Mouse (Mus musculus) CH12.LX (cell line): ENCODE data around the gene Gm21915. TPM values are rescaled to one million over a fixed set of nuclear protein-coding genes. Genes with fewer than 3 reads are reported as not detected.

ENCODE experiments used
- DNase-seq: peaks from one replicate; pipeline ENCODE4 v3.0.0-alpha.2; 2013; ENCODE audit errors: extremely low read depth
- H3K27ac ChIP-seq: 2 replicates; pipeline ENCODE4 v1.5.1; 2012; ENCODE audit warnings: low read depth, mild to moderate bottlenecking, control low read depth, moderate library complexity; ENCODE audit not compliant: insufficient read depth
- H3K27me3 ChIP-seq: replicated peaks from 2 replicates; pipeline ENCODE3; 2012; ENCODE audit warnings: inconsistent platforms
- H3K36me3 ChIP-seq, 2 experiments: replicated peaks in 1 of 2; 2 replicates each; pipeline versions ENCODE3 to v1.6.1; 2012; ENCODE audit warnings: inconsistent platforms in 1 of 2, low read length in 1 of 2, mild to moderate bottlenecking in 1 of 2, mixed read lengths in 1 of 2, moderate library complexity in 1 of 2; ENCODE audit not compliant: control insufficient read depth in 1 of 2, insufficient read depth in 1 of 2
- H3K4me1 ChIP-seq, 2 experiments: 2 replicates each; pipeline ENCODE4 v1.6.1; 2012; ENCODE audit warnings: inconsistent platforms in 1 of 2, moderate library complexity in 1 of 2; ENCODE audit not compliant: insufficient read depth in 2 of 2, control insufficient read depth in 1 of 2
- H3K4me2 ChIP-seq: 2 replicates; pipeline ENCODE4 v1.6.1; 2012; ENCODE audit warnings: low read depth, mild to moderate bottlenecking, control low read depth; ENCODE audit not compliant: poor library complexity, insufficient read depth, severe bottlenecking
- H3K4me3 ChIP-seq, 3 experiments: fragments of 150-350 bp in 1 of 3; sonication (generic) in 1 of 3; replicated peaks in 1 of 3; 2 replicates each; pipeline versions ENCODE3 to v1.5.1; 2011 to 2012; ENCODE audit warnings: low read depth in 2 of 3, low read length in 2 of 3, mild to moderate bottlenecking in 2 of 3, moderate library complexity in 2 of 3, control low read depth in 1 of 3, improper control_type of control experiment in 1 of 3, inconsistent platforms in 1 of 3, mixed read lengths in 1 of 3; ENCODE audit not compliant: poor library complexity in 1 of 3
- H3K79me2 ChIP-seq: replicated peaks from 2 replicates; pipeline ENCODE4 v1.6.1; 2012; ENCODE audit warnings: mild to moderate bottlenecking, moderate library complexity; ENCODE audit not compliant: control insufficient read depth, poor library complexity, insufficient read depth, severe bottlenecking; ENCODE audit errors: extremely low read depth
- H3K9ac ChIP-seq: 2 replicates; pipeline ENCODE4 v1.6.1; 2012; ENCODE audit warnings: low read depth, mild to moderate bottlenecking, control low read depth, moderate library complexity; ENCODE audit not compliant: insufficient read depth
- H3K9me3 ChIP-seq: replicated peaks from 2 replicates; pipeline ENCODE3; 2012; ENCODE audit warnings: low read length, inconsistent platforms, mixed read lengths
- BHLHE40 ChIP-seq: IDR thresholded peaks from 2 replicates; pipeline ENCODE4 v1.6.1; 2011; ENCODE audit warnings: mild to moderate bottlenecking, low read depth, low read length, improper control_type of control experiment
- CHD2 ChIP-seq: IDR thresholded peaks from 2 replicates; pipeline ENCODE4 v1.6.1; 2011; ENCODE audit warnings: low read length, improper control_type of control experiment
- CTCF ChIP-seq, 2 experiments: IDR thresholded peaks in 1 of 2; conservative IDR thresholded peaks in 1 of 2; 2 replicates each; pipeline ENCODE4 v1.5.1; 2011 to 2012; ENCODE audit warnings: low read depth in 2 of 2, low read length in 2 of 2, improper control_type of control experiment in 1 of 2, inconsistent platforms in 1 of 2, mild to moderate bottlenecking in 1 of 2, moderate library complexity in 1 of 2
- EP300 ChIP-seq: IDR thresholded peaks from 2 replicates; pipeline ENCODE4 v1.6.1; 2011; ENCODE audit warnings: low read length, improper control_type of control experiment
- ETS1 ChIP-seq: conservative IDR thresholded peaks from 2 replicates; pipeline ENCODE4 v1.6.1; 2012; ENCODE audit warnings: low read depth, mild to moderate bottlenecking, inconsistent platforms, low read length, improper control_type of control experiment, moderate library complexity
- JUN ChIP-seq: IDR thresholded peaks from 2 replicates; pipeline ENCODE4 v1.6.1; 2011; ENCODE audit warnings: low read depth, mild to moderate bottlenecking, low read length, improper control_type of control experiment, moderate library complexity; ENCODE audit not compliant: insufficient read depth
- MAFK ChIP-seq: IDR thresholded peaks from 2 replicates; pipeline ENCODE4 v1.6.1; 2011; ENCODE audit warnings: low read length, improper control_type of control experiment; ENCODE audit not compliant: insufficient replicate concordance
- MEF2A ChIP-seq: IDR thresholded peaks from 2 replicates; pipeline ENCODE4 v1.6.1; 2014; ENCODE audit warnings: low read depth, mild to moderate bottlenecking, inconsistent platforms, low read length, improper control_type of control experiment, borderline replicate concordance
- MYC ChIP-seq: IDR thresholded peaks from 2 replicates; pipeline ENCODE4 v1.6.1; 2011; ENCODE audit warnings: low read depth, mild to moderate bottlenecking, improper control_type of control experiment, low read length
- NELFE ChIP-seq: IDR thresholded peaks from 2 replicates; pipeline ENCODE4 v1.6.1; 2011; ENCODE audit warnings: low read depth, low read length, improper control_type of control experiment
- RAD21 ChIP-seq: IDR thresholded peaks from 2 replicates; pipeline ENCODE4 v1.6.1; 2011; ENCODE audit warnings: low read depth, mild to moderate bottlenecking, low read length, improper control_type of control experiment, moderate library complexity
- TBP ChIP-seq: conservative IDR thresholded peaks from 2 replicates; pipeline ENCODE4 v1.6.1; 2011; ENCODE audit warnings: low read depth, low read length, improper control_type of control experiment
- USF2 ChIP-seq: conservative IDR thresholded peaks from 2 replicates; pipeline ENCODE4 v1.6.1; 2011; ENCODE audit warnings: low read depth, low read length, improper control_type of control experiment
- ZMIZ1 ChIP-seq: IDR thresholded peaks from 2 replicates; pipeline ENCODE4 v1.6.1; 2012; ENCODE audit warnings: low read depth, mild to moderate bottlenecking, inconsistent platforms, low read length, improper control_type of control experiment
- dilution Hi-C: fragments of 300-500 bp; cut with MboI; formaldehyde crosslinking; loops from 2 replicates; pipeline ENCODE4 v1.14.3; 2020; ENCODE audit warnings: low sequenced_read_pairs; ENCODE audit not compliant: extremely low pct_unique_long_range_greater_than_20kb, extremely low pct_ligation_motif_present
- in situ Hi-C: fragments of 300-500 bp; cut with MboI; formaldehyde crosslinking; loops from 3 replicates; pipeline ENCODE4 v1.14.3; 2019; ENCODE audit warnings: low sequenced_read_pairs, low pct_ligation_motif_present, low pct_unique_long_range_greater_than_20kb, mixed read lengths
- polyA plus RNA-seq: library from polyadenylated mRNA; unstranded; fragments of >175 nt; gene quantifications from 2 replicates; pipeline ENCODE4 v1.2.1, GENCODE M21; 2012; ENCODE audit warnings: low read depth; ENCODE audit not compliant: insufficient read length
- total RNA-seq, 2 experiments: library from RNA; depleted of rRNA; stranded (reverse); fragments of 300-350 nt in 1 of 2; fragments of >200 nt in 1 of 2; gene quantifications; 2 replicates each; pipeline ENCODE4 v1.2.3; 2012 to 2014

The Gm21915 gene
- total and polyA plus RNA-seq, 3 experiments: not detected

DNA sequence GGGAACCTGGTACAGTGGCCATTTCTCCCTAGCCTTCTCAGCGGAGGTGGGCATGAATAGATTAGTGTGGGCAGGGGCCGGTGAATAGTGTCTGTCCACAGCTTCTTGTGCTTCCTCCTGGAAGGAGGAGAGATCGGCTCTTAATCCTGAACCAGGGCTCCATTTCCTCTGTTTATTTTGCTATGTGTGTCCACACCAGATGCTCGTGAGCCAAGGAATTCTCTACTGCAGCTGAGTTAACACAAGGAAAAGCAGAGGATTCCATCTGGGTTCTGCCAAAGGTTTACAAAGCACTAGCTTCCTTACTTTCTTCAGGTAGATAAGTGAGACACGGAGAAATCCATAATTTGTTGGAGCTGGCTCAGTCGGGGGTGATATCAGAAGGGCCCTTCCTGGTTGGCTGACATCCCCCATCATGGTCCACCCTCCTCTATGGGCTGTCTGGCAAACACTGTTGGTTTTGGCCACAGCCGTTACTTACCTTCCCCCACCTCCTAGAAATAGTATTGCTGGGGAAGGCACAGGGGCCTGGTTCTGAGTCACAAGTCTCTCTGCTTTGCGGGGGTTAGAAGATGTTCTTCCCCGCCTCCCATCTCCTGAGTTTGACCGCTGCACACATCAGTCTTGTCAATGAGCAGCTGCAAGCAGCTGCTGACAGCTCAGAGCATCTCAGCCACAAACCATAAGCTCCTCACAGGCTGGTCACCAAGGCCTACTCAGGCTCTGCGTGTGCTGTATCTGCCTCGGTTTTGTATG, 5.0 kb downstream of the Gm21915 start:
- H3K4me2 ChIP-seq: no peak overlapping the region

DNA sequence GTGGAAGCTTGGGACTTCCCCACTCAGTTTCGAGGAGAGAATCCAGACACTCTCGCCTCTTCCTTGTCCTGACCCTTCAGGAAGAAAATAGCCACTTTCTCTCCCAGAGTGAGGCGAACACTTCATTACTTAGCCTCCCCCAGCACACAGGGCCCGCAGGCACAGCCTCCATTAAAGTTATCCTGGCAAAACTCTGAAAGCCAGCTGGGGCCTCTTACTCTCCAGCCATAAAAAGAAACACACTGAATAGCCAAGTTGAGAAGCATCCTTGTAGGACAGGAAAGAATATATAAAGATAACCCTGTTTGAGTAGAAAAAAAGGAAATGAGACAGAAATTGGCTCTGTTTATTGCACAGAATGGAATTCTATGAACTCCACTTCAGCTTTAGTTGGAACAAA, 8.2 kb downstream of the Gm21915 start:
- Histone ChIP-seq H3K27me3 (no peaks in the 10 kb centered on the region), H3K79me2 (no peaks in the 10 kb centered on the region), H3K4me2 (no peak overlapping the region), H3K9me3 (no peaks in the 10 kb centered on the region), H3K4me1 (peaks cover 2 to 34% of the 10 kb centered on the region in 2 experiments; a peak in 3 of 4 replicates), H3K27ac (no peak overlapping the region), H3K36me3 (no peaks in the 10 kb centered on the region), H3K4me3 (no peak overlapping the region)
- dilution Hi-C loops: no loop called here
- DNase-seq: no peak
- TF ChIP-seq NELFE (no peak), MEF2A (no peak), EP300 (no peak), RAD21 (no peak), ZMIZ1 (no peak), JUN (no peak), CTCF (conservative IDR thresholded peaks at IDR 0.05 in 1 of 2, IDR thresholded peaks at IDR 0.05 in 1 of 2; ENCODE audit: low read depth in 2 of 2, low read length in 2 of 2) (no peak), CHD2 (no peak), BHLHE40 (no peak), TBP (no peak), MYC (no peak)
- TF ChIP-seq, all 38 proteins: peak for 0
- H3K9ac ChIP-seq: no peak overlapping the region
- in situ Hi-C loops: no loop called here

More for the DNA sequence above, 5.0 kb downstream of the Gm21915 start:
- H3K4me1 ChIP-seq: peaks cover 2 to 58% of the 10 kb centered on the region in 2 experiments; a peak in 3 of 4 replicates
- H3K4me3 ChIP-seq: no peak overlapping the region
- peaks cover 2% of the 10 kb centered on the region for H3K27me3 ChIP-seq
- DNase-seq: peak; percentile 59
- H3K36me3 ChIP-seq: no peaks in the 10 kb centered on the region
- H3K79me2 ChIP-seq: no peaks in the 10 kb centered on the region
- dilution Hi-C loops: no loop called here
- in situ Hi-C loops: no loop called here
- H3K9ac ChIP-seq: no peak overlapping the region
- no peaks in the 10 kb centered on the region for H3K9me3 ChIP-seq
- no peak overlapping the region for H3K27ac ChIP-seq
- TF ChIP-seq NELFE: no peak
- peak; percentile 61 for TF ChIP-seq BHLHE40
- no peak for TF ChIP-seq USF2
- peak; percentile 46; the same call in 1 of the 2 replicates for TF ChIP-seq ETS1
- TF ChIP-seq MAFK: no peak
